Mouse (Mus musculus) adrenal gland, postnatal 14 days (tissue): ENCODE data around the gene Mrgpre. TPM values are rescaled to one million over a fixed set of nuclear protein-coding genes. Genes with fewer than 3 reads are reported as not detected.

Experiments used
- DNase-seq: peaks from one replicate; pipeline ENCODE4 v3.0.0; 2021; ENCODE audit warnings: mixed read lengths
- microRNA-seq, 2 experiments: library from miRNA; unstranded; fragments of <30 nt; microRNA quantifications; one replicate each; pipeline ENCODE4 v1.2.0; 2021
- total RNA-seq: library from RNA; stranded (reverse); gene quantifications from 2 replicates; pipeline ENCODE4 v1.2.3, GENCODE M21; 2021

Mrgpre gene
- total RNA-seq, 1 experiment from 2014 or later: 2.1 TPM

DNA sequence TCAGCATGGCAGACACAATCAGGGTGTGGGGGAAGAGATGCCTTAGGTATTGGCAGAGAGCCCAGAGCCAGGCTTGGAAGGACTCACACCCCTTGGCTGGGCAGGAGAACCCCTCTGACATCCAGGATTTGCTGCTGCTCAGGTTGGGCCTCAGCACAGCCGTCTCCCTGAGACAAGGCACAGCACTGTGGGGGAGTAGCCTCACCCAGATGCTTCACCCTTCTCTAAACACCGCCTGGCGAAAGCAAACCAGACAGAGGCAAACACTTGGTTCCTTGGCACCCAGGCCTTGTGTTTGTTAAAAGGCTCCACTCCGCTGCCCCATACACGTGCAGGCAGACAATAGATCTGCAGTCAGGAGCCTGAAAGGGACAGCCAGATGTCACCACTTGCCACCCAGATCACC, 45.7 kb downstream of the Mrgpre start:
- peak; percentile 23 for DNase-seq

DNA sequence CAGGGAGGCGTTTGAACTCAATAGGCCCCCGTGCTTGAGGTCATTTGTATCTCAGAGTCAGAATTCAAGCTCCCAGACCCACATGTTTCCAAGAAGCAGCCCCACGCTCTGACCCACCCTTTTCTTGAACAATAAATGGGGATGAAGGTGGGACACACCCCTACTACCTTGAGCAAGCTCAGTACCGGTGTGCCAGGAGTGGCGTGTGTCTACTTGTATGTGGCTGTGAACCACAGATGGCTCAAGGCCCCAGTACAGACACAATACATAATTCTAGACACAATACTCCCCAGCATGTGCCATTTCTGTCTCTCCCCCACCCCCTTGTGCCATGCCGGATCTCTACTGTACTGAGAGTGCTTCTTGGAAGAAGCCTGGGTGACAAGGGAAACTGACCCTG, 46.1 kb downstream of the Mrgpre start:
- no peak for DNase-seq

DNA sequence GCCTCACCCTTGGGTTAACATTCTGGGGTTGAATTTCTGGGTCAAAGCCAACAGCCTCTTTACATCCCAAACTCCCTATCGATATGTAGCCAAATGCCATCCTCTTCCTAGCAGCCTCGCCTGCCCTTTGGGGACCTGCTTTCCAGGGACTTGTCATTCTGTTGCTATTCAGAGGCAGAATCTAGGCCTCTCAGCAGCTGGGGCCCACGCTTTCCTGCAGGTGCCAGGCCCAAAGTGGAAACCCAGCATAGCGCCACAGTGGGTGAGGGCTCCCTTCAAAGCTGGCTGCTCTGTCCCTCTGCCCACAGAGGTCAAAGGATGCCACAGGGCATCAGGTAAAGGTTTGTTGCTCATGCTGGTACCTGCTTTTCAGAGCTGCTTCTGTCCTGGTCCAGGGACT, 50.6 kb downstream of the Mrgpre start:
- no peak for DNase-seq

DNA sequence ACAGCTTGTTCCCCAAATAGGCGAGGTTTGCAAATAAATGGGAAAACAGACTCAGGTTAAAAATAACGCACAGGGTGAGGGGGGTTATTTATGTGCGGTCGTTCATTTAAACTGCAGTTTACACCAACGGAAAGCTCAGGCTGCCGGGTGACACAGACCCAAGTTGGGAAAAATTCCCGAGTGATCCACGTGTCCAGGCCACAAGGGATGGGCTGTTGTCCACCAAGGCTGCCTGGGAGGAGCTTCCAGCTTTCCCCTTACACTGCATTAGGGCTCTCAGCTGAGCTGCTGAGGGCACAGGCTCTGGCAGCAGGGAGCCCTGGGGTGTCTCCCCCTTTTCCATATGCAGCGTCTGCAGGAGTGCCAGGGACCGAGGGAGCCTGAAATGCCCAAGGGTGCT, 54.4 kb downstream of the Mrgpre start:
- peak; percentile 39 for DNase-seq

Small RNA genes within 50 kb of the gene (microRNA-seq; reads per million reads assigned to microRNA genes)
- 0 reads per million in 2 experiments for gene Gm22064

Other genes starting within 250 kb of the Mrgpre start
- gene Nap1l4, start 235.4 kb downstream of the Mrgpre start, total RNA-seq: 154 and 166 TPM in 2 replicates
- gene Cars, start 184.4 kb downstream of the Mrgpre start, total RNA-seq: 49.1 and 57.2 TPM in 2 replicates
- 0.93 and 1.8 TPM in 2 replicates for gene Tnfrsf26, start 155.8 kb downstream of the Mrgpre start, total RNA-seq
- 4.1 and 5.3 TPM in 2 replicates for gene Tnfrsf22, start 134.8 kb downstream of the Mrgpre start, total RNA-seq
- gene Tnfrsf23, start 98.6 kb downstream of the Mrgpre start, total RNA-seq: 2.4 and 3.2 TPM in 2 replicates
- 26.0 and 36.8 TPM in 2 replicates for gene Osbpl5, start 27.5 kb downstream of the Mrgpre start, total RNA-seq
- gene Mrgprg, start 17.5 kb downstream of the Mrgpre start, total RNA-seq: 0.85 and 1.5 TPM in 2 replicates
- 12.7 and 16.3 TPM in 2 replicates for gene Nadsyn1, start 38.3 kb upstream of the Mrgpre start, total RNA-seq
- gene Dhcr7, start 38.6 kb upstream of the Mrgpre start, total RNA-seq: 498 and 535 TPM in 2 replicates
- gene Gm498, start 82.3 kb upstream of the Mrgpre start, total RNA-seq: not detected in 2 replicates
- gene Shank2, start 217.4 kb upstream of the Mrgpre start, total RNA-seq: 3.8 and 5.6 TPM in 2 replicates